Mouse (Mus musculus) kidney, embryonic 14.5 days (tissue): Measurements from ENCODE around the gene Ptk6. TPM values are rescaled to one million over a fixed set of nuclear protein-coding genes. Genes with fewer than 3 reads are reported as not detected.

Experiments
- ATAC-seq: fragments of 200-750 bp; cut with Nextera tagmentation; 2 replicates; pipeline ENCODE4 v1.8.0; 2017; ENCODE audit warnings: moderate number of reproducible peaks, mild to moderate bottlenecking, moderate TSS enrichment, moderate library complexity; ENCODE audit not compliant: low FRiP score, low TSS enrichment
- H3K27ac ChIP-seq: fragments of 300-500 bp; sonication (generic); 2 replicates; pipeline ENCODE4 v1.5.1; 2014; ENCODE audit warnings: low read depth, mild to moderate bottlenecking, low read length, moderate library complexity, mixed read lengths
- H3K27me3 ChIP-seq: fragments of 300-500 bp; sonication (generic); 2 replicates; pipeline ENCODE4 v1.6.1; 2014; ENCODE audit warnings: mild to moderate bottlenecking, low read length; ENCODE audit not compliant: control insufficient read depth, insufficient read depth
- H3K36me3 ChIP-seq: fragments of 300-500 bp; sonication (generic); 2 replicates; pipeline ENCODE4 v1.6.1; 2014; ENCODE audit warnings: low read length, mixed read lengths; ENCODE audit not compliant: control insufficient read depth, insufficient read depth
- H3K4me1 ChIP-seq: fragments of 300-500 bp; sonication (generic); 2 replicates; pipeline ENCODE4 v1.6.1; 2014; ENCODE audit warnings: low read length, mixed read lengths; ENCODE audit not compliant: control insufficient read depth, insufficient read depth
- H3K4me2 ChIP-seq: fragments of 300-500 bp; sonication (generic); replicated peaks from 2 replicates; pipeline ENCODE4 v1.6.1; 2014; ENCODE audit warnings: low read depth, mild to moderate bottlenecking, low read length
- H3K4me3 ChIP-seq: fragments of 300-500 bp; sonication (generic); 2 replicates; pipeline ENCODE4 v1.5.1; 2014; ENCODE audit warnings: mild to moderate bottlenecking, low read length
- H3K9ac ChIP-seq: fragments of 300-500 bp; sonication (generic); 2 replicates; pipeline ENCODE4 v1.6.1; 2014; ENCODE audit warnings: low read depth, mild to moderate bottlenecking, low read length, moderate library complexity
- H3K9me3 ChIP-seq: fragments of 300-500 bp; sonication (generic); 2 replicates; pipeline ENCODE4 v1.6.1; 2016; ENCODE audit warnings: low read length; ENCODE audit not compliant: control insufficient read depth
- WGBS: fragments of 180-500 bp; shearing (Covaris S2); extraction: QIAGEN DNeasy Blood & Tissue Kit; methylation state at CpG from one replicate; pipeline ENCODE4 v1.1.7; 2014; 5-methylcytosine and 5-hydroxymethylcytosine counted together
- polyA plus RNA-seq: library from polyadenylated mRNA; unstranded; fragments of >200 nt; fragmentation: Nextera tagmentation; extraction: Ambion mirVana; gene quantifications from 2 replicates; pipeline ENCODE4 v1.2.1, GENCODE M21; 2014

The Ptk6 gene
- polyA plus RNA-seq, 1 experiment from 2014 or later = not detected

DNA sequence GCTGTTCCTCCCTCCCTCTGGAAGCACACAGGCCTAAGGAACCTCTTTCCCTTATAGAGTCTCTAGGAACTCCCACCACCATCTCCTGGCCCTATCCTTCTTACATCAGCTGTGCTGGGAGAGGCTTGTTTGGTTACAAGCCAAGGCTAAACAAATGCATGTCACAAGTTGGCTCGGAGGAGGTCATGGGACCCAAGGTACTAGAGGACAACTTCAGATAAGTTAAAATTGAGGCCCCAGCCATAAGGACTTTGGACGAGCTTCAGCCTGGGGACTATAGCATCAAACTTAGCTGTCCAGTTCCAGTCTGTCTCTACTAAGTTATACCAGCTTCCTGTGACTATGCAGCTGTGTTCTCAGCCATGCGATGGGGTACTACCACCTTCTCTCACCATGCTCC is 24.5 kb upstream of the Ptk6 start:
- ATAC-seq = no peak
- H3K4me3 ChIP-seq = no peak overlapping the region
- H3K9me3 ChIP-seq = no peaks in the 10 kb centered on the region
- H3K27me3 ChIP-seq = no peaks in the 10 kb centered on the region
- H3K4me1 ChIP-seq = no peaks in the 10 kb centered on the region
- H3K36me3 ChIP-seq = no peaks in the 10 kb centered on the region
- H3K27ac ChIP-seq = no peak overlapping the region
- H3K9ac ChIP-seq = no peak overlapping the region
- no peak overlapping the region for H3K4me2 ChIP-seq
- WGBS = 91% methylated on average over 3 of the region's 3 CpGs

DNA sequence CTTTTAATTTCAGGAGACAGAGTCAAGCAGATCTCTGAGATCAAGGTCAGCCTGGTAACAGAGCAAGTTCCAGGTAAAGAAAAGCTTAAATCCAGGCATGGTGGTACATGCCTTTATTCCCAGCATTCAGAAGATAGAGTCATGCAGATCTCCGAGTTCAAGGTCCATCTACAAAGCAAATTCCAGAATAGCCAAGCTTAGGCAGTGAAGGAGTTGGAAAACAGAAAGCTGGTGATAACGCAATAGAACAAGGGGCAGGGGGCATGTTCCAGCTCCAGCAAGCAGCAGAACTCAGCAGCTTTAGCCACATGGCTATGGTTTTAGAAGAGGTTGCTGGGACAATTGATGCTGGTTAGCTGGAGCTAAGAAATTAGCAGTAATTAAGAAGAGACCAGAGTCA is 22.4 kb upstream of the Ptk6 start:
- 91% methylated on average over 2 of the region's 2 CpGs for WGBS
- no peaks in the 10 kb centered on the region for H3K27me3 ChIP-seq
- H3K4me1 ChIP-seq = peaks cover 11% of the 10 kb centered on the region; the same call in 1 of the 2 replicates
- no peaks in the 10 kb centered on the region for H3K36me3 ChIP-seq
- H3K9me3 ChIP-seq = no peaks in the 10 kb centered on the region
- no peak overlapping the region for H3K9ac ChIP-seq
- no peak overlapping the region for H3K4me2 ChIP-seq
- no peak overlapping the region for H3K4me3 ChIP-seq
- no peak for ATAC-seq
- H3K27ac ChIP-seq = no peak overlapping the region

DNA sequence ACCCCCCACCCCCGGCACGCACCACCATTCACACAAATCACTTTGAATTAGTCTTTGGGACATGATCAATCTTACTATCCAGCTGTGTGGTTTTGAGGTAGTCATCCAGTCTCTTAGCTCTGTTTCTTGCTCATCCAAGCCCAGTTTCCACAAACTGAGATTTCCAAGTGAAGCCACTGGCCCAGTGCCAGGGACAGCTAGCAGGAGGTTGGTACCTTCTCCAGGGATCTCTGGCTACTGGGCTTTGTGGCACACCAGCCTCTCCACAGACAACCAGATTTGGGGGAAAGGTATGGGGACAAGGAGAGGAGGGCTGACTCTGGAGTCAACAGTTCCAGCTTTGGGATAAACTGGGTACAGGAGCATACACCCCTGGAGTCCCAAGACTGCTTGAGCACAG is 17.8 kb upstream of the Ptk6 start:
- no peak overlapping the region for H3K9ac ChIP-seq
- peaks cover 20% of the 10 kb centered on the region; the same call in 1 of the 2 replicates for H3K4me1 ChIP-seq
- H3K27me3 ChIP-seq = no peaks in the 10 kb centered on the region
- no peak for ATAC-seq
- no peaks in the 10 kb centered on the region for H3K9me3 ChIP-seq
- 25% methylated on average over 2 of the region's 2 CpGs for WGBS
- H3K36me3 ChIP-seq = no peaks in the 10 kb centered on the region
- peak overlapping the region; percentile 77; the same call in 1 of the 2 replicates for H3K27ac ChIP-seq
- H3K4me2 ChIP-seq = peak overlapping the region; percentile 58
- H3K4me3 ChIP-seq = peak overlapping the region; percentile 34

DNA sequence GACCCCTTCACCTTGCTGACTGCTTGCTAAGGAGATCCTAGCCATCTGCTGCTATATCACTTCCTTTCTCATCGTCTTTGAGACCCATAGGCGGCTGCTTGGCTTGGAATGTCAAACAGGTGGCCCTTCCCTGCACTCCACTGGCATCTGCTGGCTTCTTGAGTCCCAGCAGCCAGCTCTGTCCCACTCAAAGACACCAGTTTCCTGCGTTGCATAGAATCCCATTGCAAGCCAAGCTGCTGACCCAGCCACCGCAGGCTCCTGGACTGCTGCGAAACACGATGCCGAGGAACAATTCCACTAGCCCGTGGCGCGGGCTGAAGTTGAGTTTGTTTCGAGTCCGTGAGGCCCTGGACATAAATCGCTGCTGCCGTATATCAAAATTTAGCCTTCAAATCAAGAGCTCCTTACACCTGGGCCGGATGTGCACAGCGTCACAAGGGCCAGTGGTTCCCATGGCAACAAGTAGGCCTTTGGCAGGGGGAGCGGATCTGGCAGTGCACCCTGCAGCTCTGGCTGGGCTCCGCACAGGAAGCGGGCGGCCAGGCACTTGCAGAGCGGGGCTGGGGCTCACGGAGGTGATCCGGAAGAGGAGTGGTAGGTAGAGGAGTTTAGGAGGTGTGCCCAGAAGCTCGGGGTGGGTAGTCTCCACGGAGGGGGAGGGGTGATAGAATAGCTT is 17.1 kb upstream of the Ptk6 start, which contains the start of gene Fndc11:
TSS of gene Fndc11 (plus strand) at position 476 of the 679 bp plus-strand sequence.
- peak within 1 kb of the TSS; percentile 37; the same call in 1 of the 2 replicates for H3K9ac ChIP-seq

DNA sequence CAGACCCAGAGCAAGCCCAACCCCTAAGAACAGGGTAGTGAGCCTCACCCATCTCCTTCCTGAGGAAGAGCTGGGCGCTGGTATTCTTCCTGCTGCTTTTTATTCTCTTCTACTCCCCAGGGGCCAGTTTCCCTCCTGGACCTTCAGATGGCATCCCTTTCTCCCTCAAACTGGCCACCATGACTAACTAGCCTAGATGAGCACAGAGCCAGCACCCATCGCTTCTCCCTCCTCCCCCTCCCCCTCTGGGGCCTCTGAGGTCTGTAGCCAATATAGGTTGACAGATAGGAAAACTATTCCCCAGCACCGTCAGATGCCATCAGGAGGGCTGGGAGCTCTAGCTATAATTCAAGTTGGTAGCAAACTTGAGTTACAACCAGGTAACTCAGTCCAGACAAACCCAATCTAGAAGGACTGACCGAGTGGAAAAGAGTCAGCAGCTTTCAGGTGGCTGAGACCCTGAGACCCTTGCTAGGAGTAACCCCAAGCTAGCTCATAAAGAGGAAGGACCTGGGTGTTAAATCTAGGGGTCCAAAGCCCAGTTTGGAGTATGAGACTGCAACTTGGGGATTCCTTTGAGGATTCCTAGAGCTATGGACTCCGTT is 16.4 kb upstream of the Ptk6 start:
- peak overlapping the region; percentile 37; the same call in 1 of the 2 replicates for H3K9ac ChIP-seq
- no peak for ATAC-seq
- no peaks in the 10 kb centered on the region for H3K36me3 ChIP-seq
- H3K27me3 ChIP-seq = peaks cover 4% of the 10 kb centered on the region
- H3K27ac ChIP-seq = peak overlapping the region; percentile 77
- WGBS = 47% methylated on average over 5 of the region's 5 CpGs
- H3K4me2 ChIP-seq = no peak overlapping the region
- no peaks in the 10 kb centered on the region for H3K9me3 ChIP-seq
- H3K4me1 ChIP-seq = peaks cover 20% of the 10 kb centered on the region; the same call in 1 of the 2 replicates
- H3K4me3 ChIP-seq = no peak overlapping the region; the same call in 1 of the 2 replicates

More for the DNA sequence above, 17.1 kb upstream of the Ptk6 start, which contains the start of gene Fndc11:
- WGBS = under 1% methylated on average over 25 of the region's 25 CpGs
- ATAC-seq = peak; percentile 97
- peak within 1 kb of the TSS; percentile 34 for H3K4me3 ChIP-seq
- no peaks in the 10 kb centered on the region for H3K9me3 ChIP-seq
- no peaks in the 10 kb centered on the region for H3K36me3 ChIP-seq
- H3K27me3 ChIP-seq = no peaks in the 10 kb centered on the region
- peak within 1 kb of the TSS; percentile 58 for H3K4me2 ChIP-seq
- peak within 1 kb of the TSS; percentile 77 for H3K27ac ChIP-seq
- H3K4me1 ChIP-seq = peaks cover 20% of the 10 kb centered on the region; the same call in 1 of the 2 replicates

DNA sequence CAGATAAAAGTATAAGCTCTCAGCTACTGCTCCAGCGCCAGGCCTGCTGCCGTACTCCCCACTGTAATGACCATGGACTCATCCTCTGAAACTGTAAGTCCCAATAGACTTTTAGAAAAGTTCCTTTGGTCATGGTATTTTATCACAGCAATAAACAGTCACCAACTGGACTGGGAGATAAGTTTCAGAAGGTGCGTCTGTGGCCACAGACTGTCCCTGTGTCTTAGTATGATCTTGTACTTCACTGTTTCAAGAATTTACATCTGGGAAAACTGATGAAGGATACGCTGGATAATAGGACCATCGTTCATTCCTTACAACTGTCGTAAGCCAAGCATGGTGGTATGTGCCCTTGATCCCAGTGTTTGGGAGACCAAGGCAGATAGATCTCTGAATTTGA is 13.4 kb upstream of the Ptk6 start:
- Histone ChIP-seq H3K4me1 (0 out of 2 replicates have a peak, but pooled peaks cover 22% of the 10 kb centered on the region), H3K27me3 (peaks cover 33% of the 10 kb centered on the region), H3K36me3 (no peaks in the 10 kb centered on the region), H3K9me3 (no peaks in the 10 kb centered on the region), H3K4me3 (no peak overlapping the region), H3K27ac (no peak overlapping the region), H3K9ac (no peak overlapping the region), H3K4me2 (no peak overlapping the region)
- ATAC-seq = no peak
- WGBS = 89% methylated on average over 6 of the region's 6 CpGs

DNA sequence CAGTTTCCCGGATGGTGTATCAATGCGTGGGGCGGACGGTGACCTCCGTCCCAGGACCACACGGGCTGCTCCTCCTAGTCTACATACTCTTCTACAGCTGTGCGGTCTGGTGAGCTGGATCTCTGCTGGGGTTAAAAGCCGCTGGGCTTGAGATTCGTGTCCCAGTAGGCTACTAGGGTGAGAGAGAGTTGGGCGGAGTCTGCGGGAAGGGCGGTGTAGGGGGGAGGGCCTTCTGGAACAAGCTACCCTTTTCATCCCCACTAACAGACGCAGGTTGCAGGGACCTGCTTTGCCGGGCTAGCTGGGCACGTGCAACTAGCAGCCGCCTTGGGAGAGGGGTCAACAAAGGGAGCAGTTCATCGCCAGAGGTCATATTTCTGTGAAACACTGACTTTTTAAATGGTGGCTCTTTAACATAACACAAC is 10.4 kb upstream of the Ptk6 start, which contains the start of gene Srms:
TSS of gene Srms (minus strand) at position 165 of the 425 bp plus-strand sequence.
- peak; percentile 86 for ATAC-seq
- Histone ChIP-seq H3K9ac (peak within 1 kb of the TSS; percentile 42), H3K27me3 (peaks cover 33% of the 10 kb centered on the region), H3K9me3 (no peaks in the 10 kb centered on the region), H3K36me3 (no peaks in the 10 kb centered on the region), H3K4me3 (peak within 1 kb of the TSS; percentile 39), H3K4me1 (0 out of 2 replicates have a peak, but pooled peaks cover 8% of the 10 kb centered on the region), H3K4me2 (peak within 1 kb of the TSS; percentile 58), H3K27ac (no peak within 1 kb of the TSS)
- WGBS = under 1% methylated on average over 17 of the region's 17 CpGs

DNA sequence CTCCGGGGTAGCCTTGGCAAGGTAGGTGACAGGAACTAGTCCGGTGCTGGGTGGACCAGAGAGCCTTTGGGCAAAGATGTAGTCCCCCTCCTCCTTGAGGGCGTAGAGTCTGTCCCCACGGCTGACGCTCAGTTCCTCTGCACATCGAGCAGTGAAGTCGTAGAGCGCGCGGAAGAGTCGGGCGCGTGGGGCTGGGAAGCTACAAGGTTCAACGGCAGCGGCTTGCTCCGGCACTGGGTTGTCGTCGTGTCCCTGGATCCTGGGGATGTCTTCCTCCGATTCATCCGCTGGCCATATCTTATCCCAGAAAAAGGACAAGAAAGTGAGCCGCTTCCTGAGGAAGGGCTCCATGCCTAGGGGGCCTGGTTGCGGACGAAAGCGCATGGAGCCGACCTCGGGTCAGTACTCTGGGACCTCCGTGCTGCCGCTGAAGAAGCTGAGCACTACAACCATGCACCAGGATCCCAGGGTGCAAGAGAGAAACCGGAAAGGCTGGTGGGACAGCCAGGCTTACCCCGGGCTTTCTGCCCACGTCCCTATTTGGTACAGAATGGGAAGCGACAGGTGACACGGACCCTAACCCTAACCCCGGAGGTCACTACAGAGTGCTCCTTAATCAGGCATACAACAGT is 9.9 kb upstream of the Ptk6 start:
- Histone ChIP-seq H3K4me3 (peak overlapping the region; percentile 39), H3K9ac (peak overlapping the region; percentile 42), H3K9me3 (no peaks in the 10 kb centered on the region), H3K36me3 (no peaks in the 10 kb centered on the region), H3K27ac (no peak overlapping the region), H3K27me3 (peaks cover 33% of the 10 kb centered on the region), H3K4me1 (0 out of 2 replicates have a peak, but pooled peaks cover 8% of the 10 kb centered on the region), H3K4me2 (peak overlapping the region; percentile 58)
- ATAC-seq = peak; percentile 52; the same call in 1 of the 2 replicates
- WGBS = 3% methylated on average over 34 of the region's 34 CpGs
